Mouse (Mus musculus): ENCODE measurements around the gene Map6.

DNA sequence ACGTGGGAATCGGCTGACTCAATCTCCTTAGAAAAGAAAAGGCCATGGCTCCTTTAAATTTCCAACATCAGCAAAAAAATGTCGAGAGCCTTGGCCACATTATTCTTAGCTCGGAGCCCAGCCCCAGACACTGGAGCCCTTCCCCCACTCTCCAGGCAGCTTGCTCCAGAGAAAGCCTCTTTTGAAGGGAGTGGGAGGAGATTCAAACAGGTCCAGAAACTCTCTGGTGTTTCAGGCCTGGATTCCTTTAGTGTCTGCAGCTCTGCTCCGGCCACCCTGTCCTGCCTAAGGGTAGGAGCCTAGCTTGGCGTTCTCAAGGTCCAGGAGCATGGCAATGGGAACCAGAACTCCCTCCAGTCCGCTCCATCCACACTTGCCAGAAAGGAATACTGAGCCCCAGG lies 88.5 kb downstream of the Map6 start:
- TF ChIP-seq TCF12 (IDR thresholded peaks at IDR 0.05; ENCODE audit: insufficient read depth, poor library complexity, severe bottlenecking) (no peak), USF1 (IDR thresholded peaks at IDR 0.05; ENCODE audit: low read depth) (no peak), POLR2A (IDR thresholded peaks at IDR 0.05; ENCODE audit: insufficient read length, low read depth) (peak; percentile 56), MAX (IDR thresholded peaks at IDR 0.05; ENCODE audit: low read depth) (no peak), POLR2AphosphoS2 (IDR thresholded peaks at IDR 0.05; ENCODE audit: insufficient read length, low read depth) (peak; percentile 61), TCF3 (IDR thresholded peaks at IDR 0.05; ENCODE audit: insufficient read length, low read depth) (no peak)

All from myocyte (in vitro differentiated cells).